Mouse (Mus musculus) inflammation-experienced regulatory T-cells, adult 16 weeks (primary cell): ENCODE results near the gene Vmn1r48. TPM values are rescaled to one million over a fixed set of nuclear protein-coding genes. Genes with fewer than 3 reads are reported as not detected.

ENCODE experiments used
- polyA plus RNA-seq: library from polyadenylated mRNA; unstranded; fragments of 100-300 nt; shearing (Covaris generic); gene quantifications from one replicate; pipeline ENCODE4 v1.2.1, GENCODE M21; 2017

Vmn1r48 gene
- polyA plus RNA-seq = not detected

GRCm38 (mm10) chr6:90036741-90037140, at the start of gene Vmn1r48:
Gene Vmn1r48 (minus strand): TSS chr6:90036841.

GRCm38 (mm10) chr6:90078406-90078805, 41.8 kb upstream of the Vmn1r48 start, which contains the start of gene Vmn1r49:
Gene Vmn1r49 (minus strand): TSS chr6:90078506.

DNA sequence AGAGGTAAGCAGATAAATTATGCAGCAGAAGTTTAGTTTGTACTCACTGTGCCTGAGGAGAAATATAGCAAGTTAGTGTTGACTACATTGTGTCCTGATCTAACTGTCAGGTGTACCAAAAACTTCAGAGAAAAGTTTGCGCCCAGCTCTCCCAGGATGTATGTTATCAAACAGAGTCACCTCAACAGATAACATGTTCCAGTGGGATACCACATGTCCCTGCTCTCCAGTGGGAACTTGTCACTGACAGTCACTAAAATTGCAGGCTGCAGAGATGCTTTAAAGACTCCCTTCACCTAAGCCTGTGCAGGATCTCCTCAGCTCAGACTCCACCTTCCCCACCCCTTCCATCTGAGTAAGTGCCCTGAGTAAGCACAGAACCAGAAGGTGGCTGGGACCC, 20.8 kb downstream of the Vmn1r48 start, which contains the start of gene Vmn1r47:
Vmn1r47 (plus strand) TSS at position 301 of the 400 bp plus-strand sequence.

Other genes with a start within 250 kb of the Vmn1r48 start
- gene Vmn1r42, start 160.4 kb downstream of the Vmn1r48 start, polyA plus RNA-seq = not detected
- not detected for gene Vmn1r43, start 160.4 kb downstream of the Vmn1r48 start, polyA plus RNA-seq
- not detected for gene Vmn1r44, start 153.2 kb downstream of the Vmn1r48 start, polyA plus RNA-seq
- gene Vmn1r45, start 96.2 kb downstream of the Vmn1r48 start, polyA plus RNA-seq = not detected
- gene Vmn1r46, start 67.5 kb downstream of the Vmn1r48 start, polyA plus RNA-seq = not detected
- not detected for gene Vmn1r47, start 20.7 kb downstream of the Vmn1r48 start, polyA plus RNA-seq
- not detected for gene Vmn1r49, start 41.7 kb upstream of the Vmn1r48 start, polyA plus RNA-seq
- not detected for gene Vmn1r50, start 64.6 kb upstream of the Vmn1r48 start, polyA plus RNA-seq
- not detected for gene Vmn1r51, start 85.8 kb upstream of the Vmn1r48 start, polyA plus RNA-seq
- gene Vmn1r52, start 138.0 kb upstream of the Vmn1r48 start, polyA plus RNA-seq = not detected
- not detected for gene V1ra8, start 166.0 kb upstream of the Vmn1r48 start, polyA plus RNA-seq
- gene Vmn1r53, start 187.6 kb upstream of the Vmn1r48 start, polyA plus RNA-seq = not detected
- not detected for gene Vmn1r54, start 209.5 kb upstream of the Vmn1r48 start, polyA plus RNA-seq